Mouse (Mus musculus) E14TG2a.4 (cell line): ENCODE results near the gene Lce1j.

Experiments
- CTCF ChIP-seq: conservative IDR thresholded peaks from 2 replicates; pipeline ENCODE4 v1.5.1; 2014; ENCODE audit warnings: low read length
- NANOG ChIP-seq: IDR thresholded peaks from 2 replicates; pipeline ENCODE4 v1.6.1; 2014; ENCODE audit warnings: borderline replicate concordance, low read length, mixed read lengths

DNA sequence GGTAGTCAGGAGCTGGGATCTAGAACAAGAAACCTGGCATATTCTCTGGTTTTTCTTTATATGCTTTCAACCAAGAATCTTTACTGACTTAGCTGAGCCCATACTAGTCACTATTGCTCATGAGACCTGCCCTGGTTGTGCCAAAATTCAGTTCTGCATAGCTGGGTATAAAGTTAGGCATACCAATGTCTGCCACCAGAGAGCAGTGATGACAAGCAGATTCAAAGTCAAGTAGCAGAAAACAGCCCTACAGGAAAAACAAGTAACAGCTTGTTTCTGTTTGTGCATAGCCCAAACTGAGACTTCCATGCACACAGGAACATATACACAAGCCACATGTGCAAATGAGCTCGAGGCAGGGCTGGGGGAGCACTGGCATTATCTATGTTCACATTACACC lies 35.5 kb upstream of the Lce1j start:
- no peak for TF ChIP-seq CTCF
- no peak for TF ChIP-seq NANOG
